Mouse (Mus musculus): ENCODE results near the gene 1700001C02Rik.

DNA sequence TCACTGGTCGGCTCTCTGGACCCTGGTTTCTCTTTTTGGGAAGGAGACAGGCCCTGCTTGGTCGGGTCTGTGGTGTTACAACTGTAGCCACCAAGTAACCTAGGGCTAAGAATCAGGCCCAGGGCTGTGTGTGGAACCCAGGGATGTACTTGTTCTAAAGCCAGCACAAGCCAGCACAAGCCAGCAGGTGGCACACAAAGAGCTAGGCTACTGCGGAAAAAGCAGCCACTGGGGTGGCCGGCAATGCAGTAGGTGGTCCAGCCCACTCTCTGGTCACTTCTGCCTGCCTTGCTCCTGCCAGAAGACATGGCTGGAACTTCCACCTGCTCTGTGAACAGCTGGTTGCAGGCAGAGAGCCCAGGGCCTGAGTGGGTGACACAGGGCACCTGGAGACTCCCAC, 5.7 kb upstream of the 1700001C02Rik start:
- no peak for TF ChIP-seq POLR2A (IDR thresholded peaks at IDR 0.05; ENCODE audit: extremely low read depth, insufficient read depth, low read length)
- TF ChIP-seq CTCF (IDR thresholded peaks at IDR 0.05; ENCODE audit: extremely low read depth, insufficient read depth, low read length), result peak; percentile 38

All from cortical plate, adult 2 months (tissue).